Mouse (Mus musculus): ENCODE measurements around the gene Cyp26c1. TPM values are rescaled to one million over a fixed set of nuclear protein-coding genes. Genes with fewer than 3 reads are reported as not detected.

Cyp26c1 gene
- polyA plus RNA-seq, 1 experiment: not detected

DNA sequence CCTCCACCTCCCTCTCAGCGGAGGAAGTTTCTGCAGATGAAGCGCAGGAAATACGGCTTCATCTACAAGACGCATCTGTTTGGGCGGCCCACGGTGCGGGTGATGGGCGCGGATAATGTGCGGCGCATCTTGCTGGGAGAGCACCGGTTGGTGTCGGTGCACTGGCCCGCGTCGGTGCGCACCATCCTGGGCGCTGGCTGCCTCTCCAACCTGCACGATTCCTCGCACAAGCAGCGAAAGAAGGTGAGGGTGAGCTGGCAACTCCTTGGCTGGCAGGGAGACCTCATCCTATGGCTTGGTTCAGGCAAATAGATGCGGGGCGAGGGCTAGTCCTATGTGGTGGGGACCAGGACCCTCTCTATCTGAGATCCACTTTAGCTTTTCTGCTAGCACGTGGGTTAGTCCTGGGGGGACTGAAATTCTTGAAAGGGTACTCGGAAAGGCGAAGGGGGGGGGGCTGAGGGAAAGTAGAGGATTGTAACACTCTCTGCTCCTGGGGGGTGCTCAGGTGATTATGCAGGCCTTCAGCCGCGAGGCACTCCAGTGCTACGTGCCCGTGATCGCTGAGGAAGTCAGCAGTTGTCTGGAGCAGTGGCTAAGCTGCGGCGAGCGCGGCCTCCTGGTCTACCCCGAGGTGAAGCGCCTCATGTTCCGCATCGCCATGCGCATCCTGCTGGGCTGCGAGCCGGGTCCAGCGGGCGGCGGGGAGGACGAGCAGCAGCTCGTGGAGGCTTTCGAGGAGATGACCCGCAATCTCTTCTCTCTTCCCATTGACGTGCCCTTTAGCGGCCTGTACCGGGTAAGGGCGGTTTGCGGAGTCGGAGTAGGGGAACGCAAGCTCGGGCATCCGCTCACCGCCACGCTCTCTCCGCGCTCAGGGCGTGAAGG is 13.1 kb downstream of the Cyp26c1 start:
- Histone ChIP-seq H3K4me3 (ENCODE audit: control insufficient read depth, low read depth, low read length) (peak overlapping the region; percentile 37), H3K4me1 (ENCODE audit: control insufficient read depth, insufficient read depth, low read length) (peaks cover 23% of the 10 kb centered on the region), H3K36me3 (ENCODE audit: control insufficient read depth, insufficient read depth, low read length) (no peaks in the 10 kb centered on the region), H3K27ac (ENCODE audit: control insufficient read depth, insufficient read depth, low read depth, low read length) (no peak overlapping the region), H3K27me3 (ENCODE audit: control insufficient read depth, insufficient read depth, low read length) (no peaks in the 10 kb centered on the region)
- TF ChIP-seq CTCF (IDR thresholded peaks at IDR 0.05; ENCODE audit: control insufficient read depth, insufficient read depth, insufficient replicate concordance, low read depth, low read length) (no peak), POLR2A (IDR thresholded peaks at IDR 0.05; ENCODE audit: control insufficient read depth, low read depth, low read length) (no peak)

- H3K4me1 ChIP-seq (ENCODE audit: control insufficient read depth, insufficient read depth, low read length): peaks cover 23% of the 10 kb centered on the region
- H3K27me3 ChIP-seq (ENCODE audit: control insufficient read depth, insufficient read depth, low read length): no peaks in the 10 kb centered on the region
- TF ChIP-seq CTCF (IDR thresholded peaks at IDR 0.05; ENCODE audit: control insufficient read depth, insufficient read depth, insufficient replicate concordance, low read depth, low read length) (no peak), POLR2A (IDR thresholded peaks at IDR 0.05; ENCODE audit: control insufficient read depth, low read depth, low read length) (no peak)
- no peak overlapping the region for H3K4me3 ChIP-seq (ENCODE audit: control insufficient read depth, low read depth, low read length)
- no peak overlapping the region for H3K27ac ChIP-seq (ENCODE audit: control insufficient read depth, insufficient read depth, low read depth, low read length)
- no peaks in the 10 kb centered on the region for H3K36me3 ChIP-seq (ENCODE audit: control insufficient read depth, insufficient read depth, low read length)
These were observed 14.3 kb downstream of the Cyp26c1 start for GRCm38 (mm10) chr19:37699711-37700110.

DNA sequence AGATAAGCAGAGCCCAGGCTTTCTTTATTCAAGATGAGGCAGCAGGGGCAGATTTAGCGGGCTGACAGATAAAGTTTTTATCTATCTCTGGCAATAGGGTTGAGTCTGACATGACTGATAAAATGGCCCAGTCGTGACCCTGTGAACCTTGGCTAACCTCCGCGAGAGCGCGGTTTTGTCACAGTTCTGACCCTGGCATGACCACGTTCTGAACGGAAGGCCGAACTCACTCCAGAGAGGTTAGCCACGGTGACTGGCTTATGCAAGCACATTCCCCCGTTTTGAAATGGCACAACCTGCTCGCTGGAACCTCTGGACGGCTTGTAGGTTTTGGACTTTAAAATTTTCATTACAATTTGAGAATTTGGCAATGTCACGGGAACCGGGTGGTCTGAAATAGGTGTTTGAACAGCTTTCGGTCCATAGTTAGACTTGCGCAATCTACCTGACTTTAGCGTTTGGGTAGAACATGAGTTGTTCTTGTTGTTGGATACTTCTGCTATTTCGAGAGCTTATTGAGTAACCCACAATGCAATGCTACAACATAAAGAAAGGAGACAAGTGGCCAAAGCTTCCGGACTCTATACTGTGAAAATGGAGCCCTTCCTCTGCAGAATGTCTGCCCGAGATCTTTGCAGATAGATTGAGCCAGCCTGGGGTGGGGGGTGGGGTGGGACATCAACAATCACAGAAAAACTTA is 17.1 kb downstream of the Cyp26c1 start:
- no peak overlapping the region for H3K27ac ChIP-seq (ENCODE audit: control insufficient read depth, insufficient read depth, low read depth, low read length)
- peaks cover 14% of the 10 kb centered on the region for H3K4me1 ChIP-seq (ENCODE audit: control insufficient read depth, insufficient read depth, low read length)
- TF ChIP-seq POLR2A (IDR thresholded peaks at IDR 0.05; ENCODE audit: control insufficient read depth, low read depth, low read length) (no peak), CTCF (IDR thresholded peaks at IDR 0.05; ENCODE audit: control insufficient read depth, insufficient read depth, insufficient replicate concordance, low read depth, low read length) (no peak)
- no peaks in the 10 kb centered on the region for H3K27me3 ChIP-seq (ENCODE audit: control insufficient read depth, insufficient read depth, low read length)
- H3K36me3 ChIP-seq (ENCODE audit: control insufficient read depth, insufficient read depth, low read length): no peaks in the 10 kb centered on the region
- no peak overlapping the region for H3K4me3 ChIP-seq (ENCODE audit: control insufficient read depth, low read depth, low read length)

- no peaks in the 10 kb centered on the region for H3K27me3 ChIP-seq (ENCODE audit: control insufficient read depth, insufficient read depth, low read length)
- no peak for TF ChIP-seq POLR2A (IDR thresholded peaks at IDR 0.05; ENCODE audit: control insufficient read depth, low read depth, low read length)
- TF ChIP-seq CTCF (IDR thresholded peaks at IDR 0.05; ENCODE audit: control insufficient read depth, insufficient read depth, insufficient replicate concordance, low read depth, low read length): peak; percentile 85
- H3K4me3 ChIP-seq (ENCODE audit: control insufficient read depth, low read depth, low read length): no peak overlapping the region
- peaks cover 3% of the 10 kb centered on the region; the same call in 1 of the 2 replicates for H3K4me1 ChIP-seq (ENCODE audit: control insufficient read depth, insufficient read depth, low read length)
- no peak overlapping the region for H3K27ac ChIP-seq (ENCODE audit: control insufficient read depth, insufficient read depth, low read depth, low read length)
- H3K36me3 ChIP-seq (ENCODE audit: control insufficient read depth, insufficient read depth, low read length): no peaks in the 10 kb centered on the region
These were observed 18.6 kb downstream of the Cyp26c1 start for GRCm38 (mm10) chr19:37703902-37704509.

DNA sequence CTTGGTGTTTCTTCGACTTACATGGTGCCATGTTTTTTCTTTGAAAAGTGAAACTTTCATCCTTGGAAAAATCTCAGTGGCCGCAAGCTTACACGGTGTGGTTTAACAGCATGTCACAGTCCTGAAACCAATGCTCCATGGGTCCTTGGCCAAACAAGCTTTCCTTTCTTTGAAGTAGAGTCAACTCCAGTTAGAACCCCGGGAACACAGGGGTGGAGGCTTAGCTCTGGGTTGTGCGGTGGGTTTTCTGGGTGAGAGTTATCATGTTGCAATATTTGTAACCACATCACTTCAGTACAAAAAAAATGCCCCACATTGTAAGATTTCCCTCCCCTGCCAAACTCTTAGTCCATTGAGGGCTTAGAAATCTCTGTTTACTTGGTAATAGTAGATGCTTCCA is 20.3 kb downstream of the Cyp26c1 start:
- H3K27ac ChIP-seq (ENCODE audit: control insufficient read depth, insufficient read depth, low read depth, low read length): no peak overlapping the region
- no peaks in the 10 kb centered on the region for H3K27me3 ChIP-seq (ENCODE audit: control insufficient read depth, insufficient read depth, low read length)
- no peaks in the 10 kb centered on the region for H3K36me3 ChIP-seq (ENCODE audit: control insufficient read depth, insufficient read depth, low read length)
- H3K4me1 ChIP-seq (ENCODE audit: control insufficient read depth, insufficient read depth, low read length): no peaks in the 10 kb centered on the region
- TF ChIP-seq CTCF (IDR thresholded peaks at IDR 0.05; ENCODE audit: control insufficient read depth, insufficient read depth, insufficient replicate concordance, low read depth, low read length) (no peak), POLR2A (IDR thresholded peaks at IDR 0.05; ENCODE audit: control insufficient read depth, low read depth, low read length) (no peak)
- no peak overlapping the region for H3K4me3 ChIP-seq (ENCODE audit: control insufficient read depth, low read depth, low read length)

GRCm38 (mm10) chr19:37714681-37715080 is 29.3 kb downstream of the Cyp26c1 start:
- Histone ChIP-seq H3K4me3 (ENCODE audit: control insufficient read depth, low read depth, low read length) (no peak overlapping the region), H3K36me3 (ENCODE audit: control insufficient read depth, insufficient read depth, low read length) (no peaks in the 10 kb centered on the region), H3K4me1 (ENCODE audit: control insufficient read depth, insufficient read depth, low read length) (no peaks in the 10 kb centered on the region), H3K27me3 (ENCODE audit: control insufficient read depth, insufficient read depth, low read length) (no peaks in the 10 kb centered on the region), H3K27ac (ENCODE audit: control insufficient read depth, insufficient read depth, low read depth, low read length) (no peak overlapping the region)
- TF ChIP-seq CTCF (IDR thresholded peaks at IDR 0.05; ENCODE audit: control insufficient read depth, insufficient read depth, insufficient replicate concordance, low read depth, low read length) (no peak), POLR2A (IDR thresholded peaks at IDR 0.05; ENCODE audit: control insufficient read depth, low read depth, low read length) (no peak)

- TF ChIP-seq CTCF (IDR thresholded peaks at IDR 0.05; ENCODE audit: control insufficient read depth, insufficient read depth, insufficient replicate concordance, low read depth, low read length) (no peak), POLR2A (IDR thresholded peaks at IDR 0.05; ENCODE audit: control insufficient read depth, low read depth, low read length) (no peak)
- H3K27me3 ChIP-seq (ENCODE audit: control insufficient read depth, insufficient read depth, low read length): no peaks in the 10 kb centered on the region
- no peak overlapping the region for H3K27ac ChIP-seq (ENCODE audit: control insufficient read depth, insufficient read depth, low read depth, low read length)
- H3K4me3 ChIP-seq (ENCODE audit: control insufficient read depth, low read depth, low read length): no peak overlapping the region
- no peaks in the 10 kb centered on the region for H3K36me3 ChIP-seq (ENCODE audit: control insufficient read depth, insufficient read depth, low read length)
- H3K4me1 ChIP-seq (ENCODE audit: control insufficient read depth, insufficient read depth, low read length): no peaks in the 10 kb centered on the region
These were observed 30.6 kb downstream of the Cyp26c1 start for GRCm38 (mm10) chr19:37715980-37716379.

Data from testis, adult 2 months (tissue).